ENCODE assay signal across 11 mouse cellular contexts in genomic region chr9:71879415-71879814, GRCm38 (mm10).
DNase-seq lines count a peak whose midpoint lies in the region; ATAC-seq and TF ChIP-seq lines count a peak whose summit lies in the region.
"Had no signal": no experiment of that assay in that cellular context is flagged by ENCODE, and none has a peak within 500 bp of the region (broad histone marks: within the 10 kb centered on the region; RNA-seq: fewer than 3 reads in every experiment).

No protein-coding gene starts in this region.

- H3K36me3 ChIP-seq in forebrain, embryonic 10.5 days (replicated peaks) = peaks cover 69% of the 10 kb centered on the region
- peaks cover 13% of the 10 kb centered on the region for H3K36me3 ChIP-seq in forebrain, postnatal 0 days (ENCODE audit: insufficient read depth)
- peaks cover 54% of the 10 kb centered on the region for H3K36me3 ChIP-seq in embryonic facial prominence, embryonic 13.5 days
- H3K36me3 ChIP-seq in intestine, embryonic 15.5 days = peaks cover 9% of the 10 kb centered on the region

- H3K4me2 ChIP-seq in forebrain, postnatal 0 days (ENCODE audit: low read depth) = no peak overlapping the region
- no peak overlapping the region for H3K4me2 ChIP-seq in embryonic facial prominence, embryonic 13.5 days
- H3K4me2 ChIP-seq in intestine, embryonic 15.5 days (replicated peaks) = no peak overlapping the region
- H3K4me2 ChIP-seq: heart, embryonic 12.5 days had no signal

- H3K27ac ChIP-seq in forebrain, embryonic 10.5 days = peak overlapping the region; percentile 73
- H3K27ac ChIP-seq in forebrain, postnatal 0 days (ENCODE audit: low read depth, low read length) = no peak overlapping the region
- H3K27ac ChIP-seq in embryonic facial prominence, embryonic 13.5 days = peak overlapping the region; percentile 39; the same call in 1 of the 2 replicates
- no peak overlapping the region for H3K27ac ChIP-seq in intestine, embryonic 15.5 days

- DNase-seq in forebrain, embryonic 10.5 days (ENCODE audit: extremely low spot score, low spot score) = peak; percentile 36
- DNase-seq in forebrain, postnatal 0 days = no peak
- DNase-seq in ES-CJ7 (ENCODE audit: low read depth, low spot score) = peak; percentile 78
- no peak for DNase-seq in B cell, adult 2 months
- no peak for DNase-seq in layer of hippocampus, adult 9-11 months
- DNase-seq in urinary bladder, postnatal 10 days (ENCODE audit: low spot score) = no peak
- DNase-seq: liver; right cerebral cortex, postnatal 14 days had no signal

- no peak overlapping the region for H3K9ac ChIP-seq in forebrain, postnatal 0 days
- no peak overlapping the region for H3K9ac ChIP-seq in embryonic facial prominence, embryonic 13.5 days
- no peak overlapping the region for H3K9ac ChIP-seq in intestine, embryonic 15.5 days
- H3K9ac ChIP-seq: heart, embryonic 12.5 days had no signal

- no peak for ATAC-seq in forebrain, postnatal 0 days
- ATAC-seq in embryonic facial prominence, embryonic 13.5 days (ENCODE audit: insufficient number of reproducible peaks, insufficient read depth, low FRiP score, low TSS enrichment, low read depth) = no peak
- 0 out of 2 replicates have a peak, but pooled peaks have one; percentile 34 for ATAC-seq in intestine, embryonic 15.5 days

- peaks cover 64% of the 10 kb centered on the region for H3K4me1 ChIP-seq in forebrain, embryonic 10.5 days
- H3K4me1 ChIP-seq in forebrain, postnatal 0 days (ENCODE audit: insufficient read depth) = no peaks in the 10 kb centered on the region; the same call in 1 of the 2 replicates
- H3K4me1 ChIP-seq in embryonic facial prominence, embryonic 13.5 days = peaks cover 27% of the 10 kb centered on the region
- H3K4me1 ChIP-seq in intestine, embryonic 15.5 days (replicated peaks) = peaks cover 9% of the 10 kb centered on the region; the same call in 1 of the 2 replicates

- no peaks in the 10 kb centered on the region; the same call in 1 of the 2 replicates for H3K9me3 ChIP-seq in forebrain, embryonic 10.5 days
- no peaks in the 10 kb centered on the region for H3K9me3 ChIP-seq in forebrain, postnatal 0 days (ENCODE audit: low read length)
- 0 out of 2 replicates have a peak, but pooled peaks cover 2% of the 10 kb centered on the region for H3K9me3 ChIP-seq in embryonic facial prominence, embryonic 13.5 days
- no peaks in the 10 kb centered on the region for H3K9me3 ChIP-seq in intestine, embryonic 15.5 days
- H3K9me3 ChIP-seq: heart, embryonic 12.5 days had no signal

- peak overlapping the region; percentile 10; the same call in 1 of the 2 replicates for H3K4me3 ChIP-seq in forebrain, embryonic 10.5 days
- no peak overlapping the region for H3K4me3 ChIP-seq in forebrain, postnatal 0 days (ENCODE audit: low read depth, low read length)
- H3K4me3 ChIP-seq in embryonic facial prominence, embryonic 13.5 days = no peak overlapping the region
- no peak overlapping the region for H3K4me3 ChIP-seq in intestine, embryonic 15.5 days (replicated peaks)
- H3K4me3 ChIP-seq: heart, embryonic 12.5 days had no signal

- TF ChIP-seq CTCF in forebrain, postnatal 0 days (IDR thresholded peaks at IDR 0.05; ENCODE audit: low read depth) = no peak

- peaks cover 4% of the 10 kb centered on the region; the same call in 1 of the 2 replicates for H3K27me3 ChIP-seq in forebrain, embryonic 10.5 days (ENCODE audit: poor library complexity, severe bottlenecking)
- H3K27me3 ChIP-seq in forebrain, postnatal 0 days (ENCODE audit: insufficient read depth, low read length) = no peaks in the 10 kb centered on the region
- no peaks in the 10 kb centered on the region for H3K27me3 ChIP-seq in embryonic facial prominence, embryonic 13.5 days
- H3K27me3 ChIP-seq in intestine, embryonic 15.5 days (replicated peaks) = no peaks in the 10 kb centered on the region
- H3K27me3 ChIP-seq: heart, embryonic 12.5 days had no signal

- WGBS in forebrain, embryonic 10.5 days = 8% methylated on average over 2 of the region's 2 CpGs
- 11% methylated on average over 2 of the region's 2 CpGs for WGBS in forebrain, postnatal 0 days
- WGBS in embryonic facial prominence, embryonic 13.5 days = 21% methylated on average over 2 of the region's 2 CpGs
- 45% methylated on average over 2 of the region's 2 CpGs for WGBS in intestine, embryonic 15.5 days

Comparison
In these comparisons a context has a peak if more than half of its experiments do, and no peak if none do; other contexts are left out.
1. DNase-seq: peak in forebrain, embryonic 10.5 days (single experiment) and ES-CJ7 (single experiment); none in forebrain, postnatal 0 days (single experiment), B cell, adult 2 months (0 of 2), layer of hippocampus, adult 9-11 months (single experiment) and urinary bladder, postnatal 10 days (single experiment).
2. H3K27ac ChIP-seq: peak in forebrain, embryonic 10.5 days (single experiment) and embryonic facial prominence, embryonic 13.5 days (single experiment); none in forebrain, postnatal 0 days (single experiment) and intestine, embryonic 15.5 days (single experiment).